Mouse (Mus musculus): Measurements from ENCODE around the gene Sarnp. TPM values are rescaled to one million over a fixed set of nuclear protein-coding genes. Genes with fewer than 3 reads are reported as not detected.
A peak's percentile ranks its signal among the peaks of the same experiment; 100 is the strongest.

Sarnp gene
- polyA plus RNA-seq, 1 experiment from 2014 or later = 208 TPM

- H3K4me3 ChIP-seq (replicated peaks) = peak overlapping the region; percentile 69
- H3K9me3 ChIP-seq (replicated peaks) = no peaks in the 10 kb centered on the region
- peak overlapping the region; percentile 95 for H3K27ac ChIP-seq
- H3K27me3 ChIP-seq = peaks cover 4% of the 10 kb centered on the region; the same call in 1 of the 2 replicates
- peak overlapping the region; percentile 70 for H3K9ac ChIP-seq
- H3K4me2 ChIP-seq = peak overlapping the region; percentile 85
- H3K4me1 ChIP-seq = peaks cover 52% of the 10 kb centered on the region
- peaks cover 17% of the 10 kb centered on the region for H3K36me3 ChIP-seq
- peak; percentile 1; the same call in 1 of the 2 replicates for ATAC-seq (replicated peaks; ENCODE audit: low FRiP score)
- 70% methylated on average over 16 of the region's 16 CpGs for WGBS
Observed at GRCm38 (mm10) chr10:128921883-128922821, 105.0 kb downstream of the Sarnp start.

- H3K27ac ChIP-seq = peak within 1 kb of the TSS; percentile 95
- H3K36me3 ChIP-seq = peaks cover 11% of the 10 kb centered on the region
- H3K4me2 ChIP-seq = peak within 1 kb of the TSS; percentile 85
- H3K4me3 ChIP-seq (replicated peaks) = peak within 1 kb of the TSS; percentile 69
- no peaks in the 10 kb centered on the region for H3K9me3 ChIP-seq (replicated peaks)
- H3K4me1 ChIP-seq = peaks cover 52% of the 10 kb centered on the region
- peak within 1 kb of the TSS; percentile 70 for H3K9ac ChIP-seq
- no peak for ATAC-seq (replicated peaks; ENCODE audit: low FRiP score)
- WGBS = 14% methylated on average over 1 of the region's 1 CpGs
- peaks cover 5% of the 10 kb centered on the region; the same call in 1 of the 2 replicates for H3K27me3 ChIP-seq
Observed at GRCm38 (mm10) chr10:128922822-128923012, 105.6 kb downstream of the Sarnp start, which contains the start of gene Rdh5. Gene Rdh5, minus strand, starts transcription at chr10:128922888.

- peaks cover 50% of the 10 kb centered on the region for H3K4me1 ChIP-seq
- H3K9ac ChIP-seq = peak overlapping the region; percentile 70
- no peaks in the 10 kb centered on the region for H3K9me3 ChIP-seq (replicated peaks)
- ATAC-seq (replicated peaks; ENCODE audit: low FRiP score) = peak; percentile 97
- H3K27ac ChIP-seq = peak overlapping the region; percentile 95
- peaks cover 9% of the 10 kb centered on the region; the same call in 1 of the 2 replicates for H3K27me3 ChIP-seq
- under 1% methylated on average over 39 of the region's 42 CpGs for WGBS
- peak overlapping the region; percentile 85 for H3K4me2 ChIP-seq
- peak overlapping the region; percentile 69 for H3K4me3 ChIP-seq (replicated peaks)
- peaks cover 7% of the 10 kb centered on the region for H3K36me3 ChIP-seq
Observed at GRCm38 (mm10) chr10:128923013-128923691, 106.0 kb downstream of the Sarnp start.

GRCm38 (mm10) chr10:128923935-128924334 is 106.8 kb downstream of the Sarnp start, which contains the start of gene Bloc1s1:
Gene Bloc1s1, minus strand, starts transcription at chr10:128924035.
- ATAC-seq (replicated peaks; ENCODE audit: low FRiP score) = no peak
- Histone ChIP-seq H3K4me3 (replicated peaks) (peak within 1 kb of the TSS; percentile 69), H3K9ac (peak within 1 kb of the TSS; percentile 70), H3K36me3 (no peaks in the 10 kb centered on the region; the same call in 1 of the 2 replicates), H3K27ac (peak within 1 kb of the TSS; percentile 95), H3K4me1 (peaks cover 45% of the 10 kb centered on the region), H3K27me3 (peaks cover 10% of the 10 kb centered on the region; the same call in 1 of the 2 replicates), H3K9me3 (replicated peaks) (no peaks in the 10 kb centered on the region), H3K4me2 (peak within 1 kb of the TSS; percentile 85)
- WGBS = 62% methylated on average over 9 of the region's 9 CpGs

Other genes with a start within 250 kb of the Sarnp start
- gene Erbb3, start 227.7 kb upstream of the Sarnp start, polyA plus RNA-seq (2015; fragmentation: Nextera tagmentation; extraction: Ambion mirVana) = 9.7 and 10.7 TPM in 2 replicates
- 752 and 867 TPM in 2 replicates for gene Rps26, start 190.6 kb upstream of the Sarnp start, polyA plus RNA-seq (2015; fragmentation: Nextera tagmentation; extraction: Ambion mirVana)
- gene Ikzf4, start 171.3 kb upstream of the Sarnp start, polyA plus RNA-seq (2015; fragmentation: Nextera tagmentation; extraction: Ambion mirVana) = 1.9 and 2.2 TPM in 2 replicates
- gene Suox, start 143.3 kb upstream of the Sarnp start, polyA plus RNA-seq (2015; fragmentation: Nextera tagmentation; extraction: Ambion mirVana) = 11.7 and 13.2 TPM in 2 replicates
- gene Rab5b, start 121.1 kb upstream of the Sarnp start, polyA plus RNA-seq (2015; fragmentation: Nextera tagmentation; extraction: Ambion mirVana) = 71.4 and 72.3 TPM in 2 replicates
- gene Pmel, start 113.1 kb upstream of the Sarnp start, polyA plus RNA-seq (2015; fragmentation: Nextera tagmentation; extraction: Ambion mirVana) = 1.2 TPM in 2 replicates
- gene Cdk2, start 112.3 kb upstream of the Sarnp start, polyA plus RNA-seq (2015; fragmentation: Nextera tagmentation; extraction: Ambion mirVana) = 106 and 107 TPM in 2 replicates
- 5.9 and 6.0 TPM in 2 replicates for gene Dgka, start 72.5 kb upstream of the Sarnp start, polyA plus RNA-seq (2015; fragmentation: Nextera tagmentation; extraction: Ambion mirVana)
- gene Pym1, start 69.4 kb upstream of the Sarnp start, polyA plus RNA-seq (2015; fragmentation: Nextera tagmentation; extraction: Ambion mirVana) = 40.2 and 41.4 TPM in 2 replicates
- gene Mmp19, start 26.4 kb upstream of the Sarnp start, polyA plus RNA-seq (2015; fragmentation: Nextera tagmentation; extraction: Ambion mirVana) = 0.73 and 1.6 TPM in 2 replicates
- 54.0 and 56.0 TPM in 2 replicates for gene Dnajc14, start 13.3 kb upstream of the Sarnp start, polyA plus RNA-seq (2015; fragmentation: Nextera tagmentation; extraction: Ambion mirVana)
- gene Tmem198b, start 13.0 kb upstream of the Sarnp start, polyA plus RNA-seq (2015; fragmentation: Nextera tagmentation; extraction: Ambion mirVana) = 16.7 and 20.6 TPM in 2 replicates
- 80.9 and 83.4 TPM in 2 replicates for gene Ormdl2, start 4.3 kb downstream of the Sarnp start, polyA plus RNA-seq (2015; fragmentation: Nextera tagmentation; extraction: Ambion mirVana)
- gene Gdf11, start 74.4 kb downstream of the Sarnp start, polyA plus RNA-seq (2015; fragmentation: Nextera tagmentation; extraction: Ambion mirVana) = 7.2 and 8.7 TPM in 2 replicates
- 671 and 731 TPM in 2 replicates for gene Cd63, start 83.7 kb downstream of the Sarnp start, polyA plus RNA-seq (2015; fragmentation: Nextera tagmentation; extraction: Ambion mirVana)
- 15.3 and 18.8 TPM in 2 replicates for gene Rdh5, start 105.6 kb downstream of the Sarnp start, polyA plus RNA-seq (2015; fragmentation: Nextera tagmentation; extraction: Ambion mirVana)
- gene Bloc1s1, start 106.7 kb downstream of the Sarnp start, polyA plus RNA-seq (2015; fragmentation: Nextera tagmentation; extraction: Ambion mirVana) = 220 and 231 TPM in 2 replicates
- gene Itga7, start 116.5 kb downstream of the Sarnp start, polyA plus RNA-seq (2015; fragmentation: Nextera tagmentation; extraction: Ambion mirVana) = 3.6 and 4.2 TPM in 2 replicates
- gene Mettl7b, start 143.7 kb downstream of the Sarnp start, polyA plus RNA-seq (2015; fragmentation: Nextera tagmentation; extraction: Ambion mirVana) = 5.6 and 6.4 TPM in 2 replicates
- gene Olfr9, start 172.1 kb downstream of the Sarnp start, polyA plus RNA-seq (2015; fragmentation: Nextera tagmentation; extraction: Ambion mirVana) = not detected in 2 replicates
- gene Olfr763, start 193.5 kb downstream of the Sarnp start, polyA plus RNA-seq (2015; fragmentation: Nextera tagmentation; extraction: Ambion mirVana) = not detected in 2 replicates
- gene Olfr764-ps1, start 222.6 kb downstream of the Sarnp start, polyA plus RNA-seq (2015; fragmentation: Nextera tagmentation; extraction: Ambion mirVana) = not detected in 2 replicates
- not detected in 2 replicates for gene Olfr765, start 232.7 kb downstream of the Sarnp start, polyA plus RNA-seq (2015; fragmentation: Nextera tagmentation; extraction: Ambion mirVana)